Mouse (Mus musculus): Measurements from ENCODE around the gene Atl1. TPM values are rescaled to one million over a fixed set of nuclear protein-coding genes. Genes with fewer than 3 reads are reported as not detected.
A peak's percentile ranks its signal among the peaks of the same experiment; 100 is the strongest.

The Atl1 gene
- polyA plus RNA-seq (2015; fragmentation: Nextera tagmentation; extraction: Ambion mirVana): 2.9 and 4.8 TPM in 2 replicates

- H3K9ac ChIP-seq (replicated peaks; ENCODE audit: low read depth): peak within 1 kb of the TSS; percentile 93
- peaks cover 5% of the 10 kb centered on the region; the same call in 1 of the 2 replicates for H3K4me1 ChIP-seq (ENCODE audit: insufficient read depth, low read depth, low read length)
- no peaks in the 10 kb centered on the region for H3K9me3 ChIP-seq (ENCODE audit: low read length)
- DNase-seq (ENCODE audit: low spot score) (peak; percentile 95), ATAC-seq (peak; percentile 96)
- TF ChIP-seq CTCF (IDR thresholded peaks at IDR 0.05) (peak; percentile 84), EP300 (IDR thresholded peaks at IDR 0.05) (no peak)
- 2% methylated on average over 51 of the region's 118 CpGs for WGBS
- peak within 1 kb of the TSS; percentile 71 for H3K4me2 ChIP-seq (replicated peaks; ENCODE audit: low read depth, low read length)
- H3K36me3 ChIP-seq (ENCODE audit: insufficient read depth, low read length): no peaks in the 10 kb centered on the region
- H3K4me3 ChIP-seq (ENCODE audit: low read depth, low read length): peak within 1 kb of the TSS; percentile 94
- H3K27me3 ChIP-seq (replicated peaks; ENCODE audit: insufficient read depth, low read length): no peaks in the 10 kb centered on the region
- H3K27ac ChIP-seq (ENCODE audit: low read length): peak within 1 kb of the TSS; percentile 94
Observed at GRCm38 (mm10) chr12:69892371-69893251, at the start of gene Atl1, which contains the start of gene Map4k5. Atl1 (plus strand) TSS chr12:69892614. Map4k5 (minus strand) TSS chr12:69893200.

- Histone ChIP-seq H3K27ac (ENCODE audit: low read length) (no peak overlapping the region), H3K9ac (replicated peaks; ENCODE audit: low read depth) (no peak overlapping the region), H3K9me3 (ENCODE audit: low read length) (no peaks in the 10 kb centered on the region), H3K4me2 (replicated peaks; ENCODE audit: low read depth, low read length) (no peak overlapping the region), H3K27me3 (replicated peaks; ENCODE audit: insufficient read depth, low read length) (no peaks in the 10 kb centered on the region), H3K36me3 (ENCODE audit: insufficient read depth, low read length) (peaks cover 32% of the 10 kb centered on the region), H3K4me1 (ENCODE audit: insufficient read depth, low read depth, low read length) (no peaks in the 10 kb centered on the region), H3K4me3 (ENCODE audit: low read depth, low read length) (no peak overlapping the region)
- ATAC-seq (peak; percentile 44; the same call in 1 of the 2 replicates), DNase-seq (ENCODE audit: low spot score) (peak; percentile 35)
- TF ChIP-seq CTCF (IDR thresholded peaks at IDR 0.05) (no peak), EP300 (IDR thresholded peaks at IDR 0.05) (no peak)
- WGBS: 63% methylated on average over 19 of the region's 19 CpGs
Observed at GRCm38 (mm10) chr12:69843531-69844445, 48.6 kb upstream of the Atl1 start.

DNA sequence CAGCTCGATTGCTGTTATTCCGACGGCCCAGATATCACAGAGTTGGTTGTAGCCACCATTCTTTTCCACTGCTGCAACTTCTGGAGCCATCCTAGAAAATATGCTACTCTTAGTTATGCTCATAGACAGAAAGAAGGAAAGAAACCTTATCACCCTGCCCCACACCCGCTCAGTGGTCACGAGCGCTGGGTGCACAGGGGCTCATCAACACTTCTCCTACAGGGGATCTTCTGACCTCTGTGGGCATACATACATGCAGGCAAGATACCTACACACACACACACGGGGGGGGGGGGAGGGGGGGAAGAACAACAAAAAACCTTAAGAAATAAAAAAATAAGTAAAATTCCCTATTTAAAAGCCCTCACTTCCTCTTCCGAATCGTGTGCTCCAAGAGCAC, 46.7 kb upstream of the Atl1 start:
- H3K9ac ChIP-seq (replicated peaks; ENCODE audit: low read depth): no peak overlapping the region
- no peaks in the 10 kb centered on the region for H3K4me1 ChIP-seq (ENCODE audit: insufficient read depth, low read depth, low read length)
- no peak for ATAC-seq
- no peak overlapping the region for H3K4me3 ChIP-seq (ENCODE audit: low read depth, low read length)
- H3K9me3 ChIP-seq (ENCODE audit: low read length): no peaks in the 10 kb centered on the region
- H3K27me3 ChIP-seq (replicated peaks; ENCODE audit: insufficient read depth, low read length): no peaks in the 10 kb centered on the region
- H3K36me3 ChIP-seq (ENCODE audit: insufficient read depth, low read length): peaks cover 27% of the 10 kb centered on the region
- no peak for DNase-seq (ENCODE audit: low spot score)
- no peak overlapping the region for H3K4me2 ChIP-seq (replicated peaks; ENCODE audit: low read depth, low read length)
- no peak overlapping the region for H3K27ac ChIP-seq (ENCODE audit: low read length)
- 87% methylated on average over 9 of the region's 9 CpGs for WGBS
- TF ChIP-seq EP300 (IDR thresholded peaks at IDR 0.05) (no peak), CTCF (IDR thresholded peaks at IDR 0.05) (no peak)

GRCm38 (mm10) chr12:69846499-69846898, 45.9 kb upstream of the Atl1 start:
- no peak overlapping the region for H3K27ac ChIP-seq (ENCODE audit: low read length)
- WGBS: 92% methylated on average over 9 of the region's 9 CpGs
- no peaks in the 10 kb centered on the region for H3K4me1 ChIP-seq (ENCODE audit: insufficient read depth, low read depth, low read length)
- no peaks in the 10 kb centered on the region for H3K27me3 ChIP-seq (replicated peaks; ENCODE audit: insufficient read depth, low read length)
- DNase-seq (ENCODE audit: low spot score): no peak
- peaks cover 25% of the 10 kb centered on the region for H3K36me3 ChIP-seq (ENCODE audit: insufficient read depth, low read length)
- no peak for TF ChIP-seq CTCF (IDR thresholded peaks at IDR 0.05)
- TF ChIP-seq EP300 (IDR thresholded peaks at IDR 0.05): no peak
- H3K9ac ChIP-seq (replicated peaks; ENCODE audit: low read depth): no peak overlapping the region
- no peak overlapping the region for H3K4me3 ChIP-seq (ENCODE audit: low read depth, low read length)
- ATAC-seq: no peak
- no peak overlapping the region for H3K4me2 ChIP-seq (replicated peaks; ENCODE audit: low read depth, low read length)
- H3K9me3 ChIP-seq (ENCODE audit: low read length): no peaks in the 10 kb centered on the region

GRCm38 (mm10) chr12:69848083-69848878, 44.1 kb upstream of the Atl1 start:
- Histone ChIP-seq H3K4me2 (replicated peaks; ENCODE audit: low read depth, low read length) (no peak overlapping the region), H3K9ac (replicated peaks; ENCODE audit: low read depth) (no peak overlapping the region), H3K27me3 (replicated peaks; ENCODE audit: insufficient read depth, low read length) (no peaks in the 10 kb centered on the region), H3K27ac (ENCODE audit: low read length) (no peak overlapping the region), H3K36me3 (ENCODE audit: insufficient read depth, low read length) (peaks cover 22% of the 10 kb centered on the region), H3K9me3 (ENCODE audit: low read length) (no peaks in the 10 kb centered on the region), H3K4me3 (ENCODE audit: low read depth, low read length) (no peak overlapping the region), H3K4me1 (ENCODE audit: insufficient read depth, low read depth, low read length) (no peaks in the 10 kb centered on the region)
- ATAC-seq (no peak), DNase-seq (ENCODE audit: low spot score) (peak; percentile 50)
- TF ChIP-seq CTCF (IDR thresholded peaks at IDR 0.05): peak; percentile 62
- TF ChIP-seq EP300 (IDR thresholded peaks at IDR 0.05): no peak
- 73% methylated on average over 12 of the region's 12 CpGs for whole genome bisulfite sequencing

Measured in lung, postnatal 0 days (tissue).